Mouse (Mus musculus) small intestine, adult 2 months (tissue): Measurements from ENCODE around the gene C77080. TPM values are rescaled to one million over a fixed set of nuclear protein-coding genes. Genes with fewer than 3 reads are reported as not detected.

Experiments
- H3K27ac ChIP-seq: fragments of 200-500 bp; 2 replicates; pipeline ENCODE4 v1.5.1; 2012; ENCODE audit warnings: low read depth, low read length, control low read depth, inconsistent platforms; ENCODE audit not compliant: insufficient read depth
- H3K27me3 ChIP-seq: fragments of 200-500 bp; 2 replicates; pipeline ENCODE4 v1.6.1; 2012; ENCODE audit warnings: mild to moderate bottlenecking, moderate library complexity, low read length, inconsistent platforms; ENCODE audit not compliant: control insufficient read depth, insufficient read depth
- H3K36me3 ChIP-seq: fragments of 200-500 bp; 2 replicates; pipeline ENCODE4 v1.6.1; 2012; ENCODE audit warnings: mild to moderate bottlenecking, low read length, control low read depth, inconsistent platforms; ENCODE audit not compliant: control insufficient read depth, insufficient read depth
- H3K4me1 ChIP-seq: fragments of 200-500 bp; 2 replicates; pipeline ENCODE4 v1.6.1; 2012; ENCODE audit warnings: low read length, inconsistent platforms, mixed read lengths; ENCODE audit not compliant: control insufficient read depth, insufficient read depth, insufficient read length
- H3K4me3 ChIP-seq: fragments of 200-500 bp; 2 replicates; pipeline ENCODE4 v1.5.1; 2012; ENCODE audit warnings: low read depth, mild to moderate bottlenecking, control low read depth, inconsistent platforms, low read length, moderate library complexity
- CTCF ChIP-seq: fragments of 200-500 bp; IDR thresholded peaks from 2 replicates; pipeline ENCODE4 v1.5.1; 2012; ENCODE audit warnings: low read depth, mild to moderate bottlenecking, control low read depth, inconsistent platforms, low read length, moderate library complexity, mixed read lengths; ENCODE audit not compliant: insufficient replicate concordance, insufficient read length; ENCODE audit errors: extremely low read depth
- POLR2A ChIP-seq: fragments of 200-500 bp; IDR thresholded peaks from 2 replicates; pipeline ENCODE4 v1.6.1; 2012; ENCODE audit warnings: low read depth, mild to moderate bottlenecking, control low read depth, inconsistent platforms, low read length, moderate library complexity
- WGBS: fragments of 180-500 bp; shearing (Covaris S2); methylation state at CpG from one replicate; pipeline ENCODE4 v1.1.7; 2018; 5-methylcytosine and 5-hydroxymethylcytosine counted together
- polyA plus RNA-seq: library from polyadenylated mRNA; depleted of rRNA; stranded (reverse); fragments of >200 nt; gene quantifications from 2 replicates; pipeline ENCODE4 v1.2.3, GENCODE M21; 2012

Gene C77080
- polyA plus RNA-seq, 1 experiment, result 267 TPM

DNA sequence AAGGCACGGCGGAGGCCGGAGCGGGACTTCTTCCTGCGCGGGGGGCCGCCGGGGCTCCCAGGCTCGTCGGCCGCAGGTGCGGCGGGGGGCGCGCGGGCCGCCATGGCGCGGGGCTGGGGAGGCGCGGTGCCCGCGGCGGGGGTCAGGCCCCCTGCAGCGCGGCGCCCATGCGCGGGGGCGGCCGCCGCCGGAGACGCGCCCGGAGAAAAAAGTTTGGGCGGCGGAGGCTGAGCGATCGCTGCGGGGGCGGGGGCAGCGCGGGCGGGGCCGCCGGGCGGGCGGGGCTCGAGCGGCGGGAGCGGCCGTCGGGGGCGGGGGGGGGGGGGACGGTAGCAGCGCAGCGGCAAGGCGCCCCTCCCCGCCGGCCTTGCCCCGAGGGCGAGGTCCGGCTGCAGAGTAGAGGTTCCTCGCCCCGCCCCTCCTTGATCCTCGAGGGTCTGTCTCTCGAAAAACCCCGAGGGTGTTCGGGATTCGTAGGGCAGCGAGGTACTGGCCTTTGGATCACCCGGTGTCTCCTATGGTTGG is 12.9 kb downstream of the C77080 start:
- peaks cover 25% of the 10 kb centered on the region; the same call in 1 of the 2 replicates for H3K4me1 ChIP-seq
- 0 out of 2 replicates have a peak, but pooled peaks cover 2% of the 10 kb centered on the region for H3K36me3 ChIP-seq
- H3K27ac ChIP-seq, result peak overlapping the region; percentile 96
- 2% methylated on average over 58 of the region's 74 CpGs for WGBS
- no peaks in the 10 kb centered on the region for H3K27me3 ChIP-seq
- peak overlapping the region; percentile 92 for H3K4me3 ChIP-seq
- TF ChIP-seq POLR2A (peak; percentile 36; the same call in 1 of the 2 replicates), CTCF (no peak)

DNA sequence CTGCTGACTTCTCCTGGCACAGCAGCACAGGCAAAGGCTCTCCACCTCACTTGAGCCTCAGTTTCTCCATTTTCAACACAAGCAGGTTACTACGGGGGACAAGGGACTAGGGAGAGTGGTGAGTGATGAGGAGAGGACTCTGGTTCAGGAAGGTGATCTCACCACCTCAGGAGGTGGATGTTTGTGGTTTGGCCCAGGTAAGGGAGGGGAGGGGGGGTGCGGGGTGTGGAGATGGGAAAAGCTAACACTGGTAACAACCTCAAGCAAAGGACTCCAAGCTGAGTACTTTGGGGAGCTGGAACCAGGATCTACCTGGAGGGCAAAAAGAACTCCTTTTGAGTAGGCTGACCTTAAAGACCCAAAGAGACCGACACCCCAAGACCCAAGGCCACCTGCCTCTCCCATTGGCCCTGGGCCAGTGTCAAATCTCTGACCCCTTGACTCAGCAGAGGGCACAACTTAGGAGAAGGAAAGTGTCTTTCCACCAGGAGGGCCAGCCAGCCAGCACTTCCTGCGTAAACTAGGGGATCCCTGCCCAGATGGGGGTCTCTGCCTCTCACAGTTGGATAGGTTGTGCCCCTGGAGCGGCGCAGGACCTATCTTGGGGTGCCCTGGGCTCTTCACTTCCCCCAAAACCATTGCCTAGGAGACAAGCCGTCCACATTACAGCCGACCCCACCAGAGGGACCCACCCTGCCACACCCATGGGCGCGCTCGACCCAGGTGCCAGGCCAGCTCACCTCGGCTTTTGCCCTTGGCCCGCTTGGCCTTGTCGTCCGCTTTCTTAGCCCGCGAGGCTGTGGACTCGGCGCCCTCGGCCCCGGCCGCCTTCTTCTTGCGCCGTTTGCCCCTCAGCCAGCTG is 13.6 kb downstream of the C77080 start:
- TF ChIP-seq POLR2A (no peak; the same call in 1 of the 2 replicates), CTCF (no peak)
- no peaks in the 10 kb centered on the region for H3K27me3 ChIP-seq
- peak overlapping the region; percentile 96 for H3K27ac ChIP-seq
- H3K36me3 ChIP-seq, result 0 out of 2 replicates have a peak, but pooled peaks cover 4% of the 10 kb centered on the region
- WGBS, result 4% methylated on average over 24 of the region's 24 CpGs
- H3K4me3 ChIP-seq, result peak overlapping the region; percentile 92
- H3K4me1 ChIP-seq, result peaks cover 28% of the 10 kb centered on the region; the same call in 1 of the 2 replicates

DNA sequence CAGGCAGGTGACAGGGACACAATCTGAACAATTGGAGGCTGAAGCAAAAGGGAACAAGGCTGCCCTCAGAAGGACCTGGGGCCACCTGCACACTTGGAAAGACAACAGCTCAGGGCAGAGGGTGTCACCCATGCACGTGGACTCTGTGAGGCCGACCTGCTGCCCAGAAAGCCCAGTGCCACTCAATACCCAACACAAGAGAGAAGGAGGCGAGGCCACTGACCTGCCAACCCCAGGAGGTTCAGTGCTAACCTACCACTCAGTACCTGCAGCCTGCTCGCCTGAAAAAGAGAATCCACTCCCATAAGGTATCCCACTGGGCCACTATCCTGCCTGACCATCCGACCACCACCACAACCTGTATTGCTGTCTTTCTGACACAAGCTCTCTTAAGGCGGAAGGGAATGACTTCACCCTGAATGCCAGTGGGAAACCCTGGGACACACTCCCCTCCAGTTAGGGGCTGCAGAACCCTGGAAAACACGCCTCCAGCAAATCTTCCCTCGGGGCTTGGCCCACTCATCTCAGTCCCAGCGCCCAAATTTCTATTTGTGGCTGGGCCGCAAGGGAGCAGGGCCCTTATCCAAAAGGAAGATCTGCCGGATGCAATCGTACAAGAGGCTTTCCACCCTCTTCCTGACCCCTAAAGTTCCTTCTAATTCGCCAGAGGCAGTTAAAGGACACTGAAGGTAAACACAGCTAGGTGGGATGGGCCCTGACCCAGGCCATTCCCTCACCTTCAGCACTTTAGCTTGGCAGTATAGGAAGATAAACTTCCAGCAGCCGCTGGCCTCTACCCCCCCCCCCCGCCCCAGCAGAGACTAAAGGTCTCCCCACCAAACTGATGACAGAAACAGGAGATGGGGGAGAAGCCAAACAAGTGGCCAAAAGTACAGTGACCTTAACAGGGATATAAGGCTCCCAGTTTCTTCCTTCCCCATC is 14.6 kb downstream of the C77080 start:
- Histone ChIP-seq H3K36me3 (0 out of 2 replicates have a peak, but pooled peaks cover 4% of the 10 kb centered on the region), H3K27ac (peak overlapping the region; percentile 96), H3K27me3 (no peaks in the 10 kb centered on the region), H3K4me3 (peak overlapping the region; percentile 92), H3K4me1 (peaks cover 32% of the 10 kb centered on the region)
- WGBS, result 19% methylated on average over 15 of the region's 15 CpGs
- TF ChIP-seq CTCF (no peak), POLR2A (no peak)

DNA sequence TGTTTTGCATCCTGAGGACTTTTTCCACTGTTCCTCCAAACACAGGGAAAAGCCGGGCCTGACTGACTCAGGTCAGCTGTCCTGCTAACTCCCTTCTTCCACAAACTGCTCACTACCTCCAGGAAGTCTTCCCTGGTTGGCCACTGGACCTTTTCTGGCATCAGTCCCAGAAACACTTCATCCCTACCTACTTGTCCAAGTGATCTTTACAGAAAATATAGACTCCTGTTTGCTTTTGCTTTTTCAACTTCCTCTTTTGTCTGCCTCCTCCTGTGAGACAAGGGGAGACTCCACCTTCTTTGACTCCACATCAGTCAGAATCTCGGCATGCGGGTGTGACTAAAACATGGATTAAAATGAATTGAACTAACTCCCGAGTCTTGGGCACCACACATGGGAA is 16.4 kb downstream of the C77080 start:
- H3K27ac ChIP-seq, result peak overlapping the region; percentile 75
- H3K4me1 ChIP-seq, result peaks cover 27% of the 10 kb centered on the region
- WGBS, result 17% methylated on average over 4 of the region's 4 CpGs

DNA sequence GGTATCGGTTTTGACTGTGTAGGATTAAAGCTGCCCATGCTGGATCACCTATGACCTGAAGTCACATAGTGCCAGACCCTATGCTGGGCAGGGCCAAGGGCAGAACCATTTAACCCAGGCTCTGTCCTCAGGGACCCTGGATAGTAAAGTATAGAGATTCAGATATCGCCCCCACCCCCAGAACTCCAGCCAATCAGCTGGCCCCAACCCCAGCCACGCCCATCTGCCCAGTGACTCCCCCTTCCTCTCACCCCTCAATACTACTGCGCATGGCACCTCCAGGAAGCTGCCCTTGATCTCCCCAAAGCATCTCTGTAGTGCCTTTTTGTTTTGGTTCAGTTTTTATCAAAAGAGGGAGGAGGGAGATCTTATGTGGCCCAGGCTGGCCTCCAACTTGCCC is 18.4 kb downstream of the C77080 start:
- Histone ChIP-seq H3K4me3 (no peak overlapping the region), H3K27me3 (no peaks in the 10 kb centered on the region), H3K36me3 (peaks cover 14% of the 10 kb centered on the region), H3K4me1 (peaks cover 40% of the 10 kb centered on the region), H3K27ac (no peak overlapping the region)
- WGBS, result 84% methylated on average over 4 of the region's 4 CpGs
- no peak for TF ChIP-seq POLR2A
- no peak for TF ChIP-seq CTCF

More for the DNA sequence above, 16.4 kb downstream of the C77080 start:
- TF ChIP-seq CTCF (no peak), POLR2A (no peak)
- Histone ChIP-seq H3K36me3 (peaks cover 14% of the 10 kb centered on the region), H3K27me3 (no peaks in the 10 kb centered on the region), H3K4me3 (peak overlapping the region; percentile 40)

DNA sequence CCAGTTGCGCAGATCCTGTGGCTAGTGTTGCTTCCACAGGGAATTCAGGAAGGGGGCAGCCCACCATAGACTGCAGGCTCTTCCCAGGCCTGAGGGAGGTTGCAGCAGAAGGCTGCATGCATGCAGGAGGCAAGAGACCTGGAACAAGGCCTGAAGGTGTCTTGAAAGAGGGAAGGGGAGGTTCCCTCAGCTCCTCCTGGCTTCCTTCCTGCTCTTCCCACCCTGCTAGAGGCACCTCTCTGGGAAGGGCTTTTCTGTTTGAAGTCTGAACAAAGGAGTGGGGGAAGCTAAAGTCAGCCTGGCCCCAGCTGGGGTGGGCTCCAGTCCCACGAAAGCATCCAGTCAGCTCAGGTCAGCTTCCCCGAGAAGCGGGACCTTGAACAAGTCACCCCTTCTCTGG is 18.9 kb downstream of the C77080 start:
- Histone ChIP-seq H3K27ac (no peak overlapping the region), H3K4me1 (peaks cover 42% of the 10 kb centered on the region), H3K27me3 (no peaks in the 10 kb centered on the region), H3K36me3 (peaks cover 14% of the 10 kb centered on the region), H3K4me3 (no peak overlapping the region)
- 91% methylated on average over 4 of the region's 4 CpGs for WGBS
- TF ChIP-seq POLR2A (no peak), CTCF (no peak)

DNA sequence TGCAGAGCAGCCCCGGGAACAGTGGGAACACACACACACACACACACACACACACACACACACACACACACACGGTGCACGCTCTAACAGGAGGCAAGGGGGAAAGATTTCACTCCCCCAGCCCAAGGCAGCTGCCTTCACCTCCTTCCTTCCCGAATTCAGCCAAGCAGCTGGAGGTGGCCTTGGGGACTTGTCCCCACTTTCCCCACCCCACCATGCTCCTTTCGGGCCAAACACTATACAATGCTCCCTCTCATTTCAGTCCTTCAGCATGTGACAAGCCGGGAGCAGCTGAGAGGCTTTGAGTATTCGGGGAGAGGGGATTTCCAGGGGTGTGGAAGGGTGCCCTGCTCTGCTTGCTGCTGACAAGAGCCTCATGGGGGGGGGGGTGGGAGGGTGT is 19.3 kb downstream of the C77080 start:
- no peak overlapping the region for H3K4me3 ChIP-seq
- H3K27ac ChIP-seq, result no peak overlapping the region
- WGBS, result 59% methylated on average over 7 of the region's 7 CpGs
- no peak for TF ChIP-seq CTCF
- no peak for TF ChIP-seq POLR2A
- peaks cover 14% of the 10 kb centered on the region for H3K36me3 ChIP-seq
- peaks cover 45% of the 10 kb centered on the region for H3K4me1 ChIP-seq
- H3K27me3 ChIP-seq, result no peaks in the 10 kb centered on the region
